Mouse (Mus musculus) limb, embryonic 12.5 days (tissue): ENCODE measurements around the gene Gm20716. TPM values are rescaled to one million over a fixed set of nuclear protein-coding genes. Genes with fewer than 3 reads are reported as not detected.

Source experiments
- ATAC-seq: fragments of 200-750 bp; cut with Nextera tagmentation; 2 replicates; pipeline ENCODE4 v1.8.0; 2017; ENCODE audit warnings: low read depth, moderate TSS enrichment; ENCODE audit not compliant: insufficient number of reproducible peaks, insufficient read depth, low FRiP score, low TSS enrichment
- H3K27ac ChIP-seq: fragments of 300-500 bp; sonication (generic); 2 replicates; pipeline ENCODE4 v1.5.1; 2016; ENCODE audit warnings: mild to moderate bottlenecking, moderate library complexity
- H3K27me3 ChIP-seq: fragments of 300-500 bp; sonication (generic); 2 replicates; pipeline ENCODE4 v1.6.1; 2016; ENCODE audit warnings: mild to moderate bottlenecking, moderate library complexity
- H3K36me3 ChIP-seq: fragments of 300-500 bp; sonication (generic); 2 replicates; pipeline ENCODE4 v1.6.1; 2016; ENCODE audit warnings: mild to moderate bottlenecking, moderate library complexity
- H3K4me1 ChIP-seq: fragments of 300-500 bp; sonication (generic); replicated peaks from 2 replicates; pipeline ENCODE4 v1.6.1; 2016
- H3K4me2 ChIP-seq: fragments of 300-500 bp; sonication (generic); 2 replicates; pipeline ENCODE4 v1.6.1; 2016; ENCODE audit warnings: mild to moderate bottlenecking, moderate library complexity
- H3K4me3 ChIP-seq: fragments of 300-500 bp; sonication (generic); replicated peaks from 2 replicates; pipeline ENCODE4 v1.5.1; 2016; ENCODE audit warnings: mild to moderate bottlenecking
- H3K9ac ChIP-seq: fragments of 300-500 bp; sonication (generic); replicated peaks from 2 replicates; pipeline ENCODE4 v1.6.1; 2016; ENCODE audit warnings: mild to moderate bottlenecking, moderate library complexity
- H3K9me3 ChIP-seq: fragments of 300-500 bp; sonication (generic); 2 replicates; pipeline ENCODE4 v1.6.1; 2016; ENCODE audit warnings: mild to moderate bottlenecking, moderate library complexity
- WGBS: fragments of 180-500 bp; shearing (Covaris S2); methylation state at CpG from one replicate; pipeline ENCODE4 v1.1.7; 2016; 5-methylcytosine and 5-hydroxymethylcytosine counted together
- polyA plus RNA-seq: library from polyadenylated mRNA; unstranded; fragments of >200 nt; fragmentation: Nextera tagmentation; extraction: Ambion mirVana; gene quantifications from 2 replicates; pipeline ENCODE4 v1.2.1, GENCODE M21; 2016

Gm20716 gene
- polyA plus RNA-seq, 1 experiment from 2014 or later, result 29.6 TPM

- 88% methylated on average over 1 of the region's 1 CpGs for WGBS
- Histone ChIP-seq H3K9me3 (0 out of 2 replicates have a peak, but pooled peaks cover 2% of the 10 kb centered on the region), H3K9ac (no peak overlapping the region), H3K36me3 (peaks cover 62% of the 10 kb centered on the region), H3K4me3 (no peak overlapping the region), H3K4me1 (peaks cover 41% of the 10 kb centered on the region), H3K27me3 (no peaks in the 10 kb centered on the region), H3K4me2 (no peak overlapping the region), H3K27ac (no peak overlapping the region)
- no peak for ATAC-seq
These were observed 31.7 kb downstream of the Gm20716 start for GRCm38 (mm10) chr2:168198421-168198820.

- WGBS, result 82% methylated on average over 2 of the region's 2 CpGs
- H3K9ac ChIP-seq, result no peak overlapping the region
- H3K36me3 ChIP-seq, result peaks cover 69% of the 10 kb centered on the region
- no peaks in the 10 kb centered on the region for H3K27me3 ChIP-seq
- no peak for ATAC-seq
- H3K4me1 ChIP-seq, result peaks cover 55% of the 10 kb centered on the region
- H3K9me3 ChIP-seq, result no peaks in the 10 kb centered on the region
- H3K27ac ChIP-seq, result no peak overlapping the region
- no peak overlapping the region for H3K4me2 ChIP-seq
- H3K4me3 ChIP-seq, result no peak overlapping the region
These were observed 34.4 kb downstream of the Gm20716 start for GRCm38 (mm10) chr2:168195721-168196120.

DNA sequence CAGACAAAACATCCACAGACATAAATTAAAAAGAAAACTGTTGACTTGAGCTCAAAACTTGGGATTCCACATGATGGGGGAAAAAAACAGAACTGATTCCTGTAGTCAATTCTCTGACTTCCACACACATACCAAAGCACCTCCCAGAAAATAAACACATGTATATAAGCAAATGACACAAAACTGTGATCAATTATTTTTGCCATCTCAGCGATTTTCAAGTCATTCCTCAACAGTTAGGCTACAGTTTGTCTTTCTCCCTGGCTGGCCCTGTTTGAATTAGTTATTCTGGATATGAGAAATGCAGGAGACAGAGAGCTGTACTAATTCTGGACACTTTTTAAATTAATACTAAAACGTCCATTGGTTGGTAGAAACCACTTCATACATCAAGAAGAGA is 36.5 kb downstream of the Gm20716 start:
- Histone ChIP-seq H3K9me3 (no peaks in the 10 kb centered on the region), H3K36me3 (peaks cover 76% of the 10 kb centered on the region), H3K9ac (no peak overlapping the region), H3K4me3 (no peak overlapping the region), H3K27me3 (no peaks in the 10 kb centered on the region), H3K27ac (no peak overlapping the region), H3K4me2 (no peak overlapping the region), H3K4me1 (peaks cover 48% of the 10 kb centered on the region)
- no peak for ATAC-seq
- WGBS, result 72% methylated on average over 2 of the region's 2 CpGs

- no peak for ATAC-seq
- peaks cover 75% of the 10 kb centered on the region for H3K36me3 ChIP-seq
- H3K4me2 ChIP-seq, result no peak overlapping the region
- no peak overlapping the region for H3K4me3 ChIP-seq
- no peak overlapping the region for H3K27ac ChIP-seq
- H3K27me3 ChIP-seq, result no peaks in the 10 kb centered on the region
- H3K4me1 ChIP-seq, result peaks cover 46% of the 10 kb centered on the region
- H3K9ac ChIP-seq, result no peak overlapping the region
- 92% methylated on average over 2 of the region's 2 CpGs for WGBS
- no peaks in the 10 kb centered on the region for H3K9me3 ChIP-seq
These were observed 38.3 kb downstream of the Gm20716 start for GRCm38 (mm10) chr2:168191856-168192255.

DNA sequence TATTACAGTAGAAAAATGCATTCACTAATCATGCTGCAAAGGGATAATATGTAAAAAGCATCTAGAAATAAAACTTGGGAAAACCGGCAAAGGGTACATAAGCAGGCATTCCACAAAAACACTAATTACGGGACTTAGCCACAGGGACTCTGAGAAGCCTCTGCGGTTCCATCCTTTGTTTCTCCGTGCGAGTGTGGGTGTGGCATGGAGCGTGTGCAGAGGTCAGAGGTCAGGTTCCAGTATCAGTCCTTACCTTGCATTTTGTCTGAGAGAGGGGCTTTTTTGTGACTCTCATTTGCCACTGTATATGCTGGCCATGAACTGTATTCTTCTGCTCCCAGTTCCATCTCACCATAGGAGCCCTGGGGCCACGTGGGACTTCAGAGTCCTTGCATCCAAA is 54.2 kb downstream of the Gm20716 start:
- Histone ChIP-seq H3K27ac (no peak overlapping the region), H3K4me2 (no peak overlapping the region), H3K4me1 (peaks cover 4% of the 10 kb centered on the region; the same call in 1 of the 2 replicates), H3K36me3 (peaks cover 53% of the 10 kb centered on the region), H3K9ac (no peak overlapping the region), H3K9me3 (no peaks in the 10 kb centered on the region), H3K27me3 (no peaks in the 10 kb centered on the region), H3K4me3 (no peak overlapping the region)
- ATAC-seq, result no peak
- WGBS, result 70% methylated on average over 7 of the region's 7 CpGs

GRCm38 (mm10) chr2:168170167-168170685 is 59.9 kb downstream of the Gm20716 start:
- peak overlapping the region; percentile 98 for H3K27ac ChIP-seq
- H3K4me1 ChIP-seq, result peaks cover 51% of the 10 kb centered on the region
- no peak overlapping the region for H3K9ac ChIP-seq
- 8% methylated on average over 13 of the region's 13 CpGs for WGBS
- H3K4me2 ChIP-seq, result peak overlapping the region; percentile 45
- H3K36me3 ChIP-seq, result peaks cover 22% of the 10 kb centered on the region; the same call in 1 of the 2 replicates
- H3K9me3 ChIP-seq, result no peaks in the 10 kb centered on the region
- no peaks in the 10 kb centered on the region for H3K27me3 ChIP-seq
- peak; percentile 7; the same call in 1 of the 2 replicates for ATAC-seq
- peak overlapping the region; percentile 9 for H3K4me3 ChIP-seq

DNA sequence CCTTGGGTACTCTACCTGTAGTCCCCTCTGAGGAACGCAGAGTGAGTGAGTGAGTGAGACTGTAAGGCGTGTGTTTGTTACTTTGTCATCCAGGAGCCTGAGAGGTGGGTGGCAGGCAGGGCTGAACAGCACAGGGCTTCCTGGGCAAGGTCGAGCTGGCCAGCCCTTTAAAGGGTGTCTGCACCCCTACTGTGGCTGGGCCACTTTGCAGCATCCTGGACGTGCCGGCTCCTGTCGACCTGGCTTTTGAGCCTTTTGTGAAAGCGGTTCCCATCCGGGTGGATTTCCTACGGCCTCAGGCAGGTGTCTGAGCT is 60.4 kb downstream of the Gm20716 start:
- WGBS, result 2% methylated on average over 9 of the region's 9 CpGs
- ATAC-seq, result no peak; the same call in 1 of the 2 replicates
- no peaks in the 10 kb centered on the region for H3K9me3 ChIP-seq
- H3K4me3 ChIP-seq, result peak overlapping the region; percentile 9
- H3K4me2 ChIP-seq, result peak overlapping the region; percentile 45
- no peaks in the 10 kb centered on the region for H3K27me3 ChIP-seq
- no peak overlapping the region for H3K9ac ChIP-seq
- peaks cover 51% of the 10 kb centered on the region for H3K4me1 ChIP-seq
- peaks cover 17% of the 10 kb centered on the region; the same call in 1 of the 2 replicates for H3K36me3 ChIP-seq
- H3K27ac ChIP-seq, result peak overlapping the region; percentile 98

DNA sequence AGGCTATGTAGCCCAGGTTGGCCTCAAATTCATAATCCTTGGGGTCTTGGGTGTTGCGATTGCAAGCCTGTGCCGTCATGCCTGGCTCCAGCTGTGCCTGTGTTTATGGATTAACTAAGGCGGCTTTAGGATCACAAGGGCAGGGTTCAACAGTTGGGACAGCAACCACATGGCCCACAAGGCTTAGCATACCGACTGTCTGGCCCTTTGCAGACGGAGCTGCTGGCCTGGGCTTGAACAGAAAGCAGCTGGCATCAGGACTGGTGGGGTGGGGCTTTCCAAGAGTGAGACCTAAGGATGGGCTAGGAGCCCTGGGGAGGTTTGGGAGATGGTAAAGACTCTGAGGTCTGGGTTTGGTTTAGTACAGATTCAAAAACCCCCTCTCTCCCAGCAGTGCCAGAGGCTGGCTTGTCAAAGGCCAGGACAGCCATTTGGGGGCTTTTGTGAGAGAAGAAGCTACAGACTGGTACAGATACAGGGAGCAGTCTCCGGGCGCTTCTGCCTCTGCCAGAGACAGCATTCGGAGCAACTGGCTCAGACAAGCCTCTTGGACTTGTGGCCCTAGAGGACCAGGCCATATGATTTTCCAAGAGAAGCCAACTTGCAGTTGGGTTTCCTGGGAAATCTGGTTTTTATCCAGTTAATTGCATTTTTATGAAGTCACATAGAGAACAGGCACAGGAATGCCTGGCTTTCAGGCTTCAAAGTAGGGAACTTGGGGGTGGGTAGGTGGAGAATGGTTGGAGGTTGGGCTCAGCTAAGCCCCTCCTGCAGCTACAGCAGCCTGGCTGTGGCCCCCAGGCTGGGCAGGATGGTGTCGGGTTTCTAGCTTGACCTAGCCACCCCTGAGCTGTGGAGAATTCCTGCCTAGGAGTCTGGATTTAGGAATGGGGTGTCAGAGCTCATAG is 61.0 kb downstream of the Gm20716 start:
- Histone ChIP-seq H3K4me2 (peak overlapping the region; percentile 45), H3K4me1 (peaks cover 51% of the 10 kb centered on the region), H3K36me3 (peaks cover 12% of the 10 kb centered on the region; the same call in 1 of the 2 replicates), H3K27me3 (no peaks in the 10 kb centered on the region), H3K27ac (peak overlapping the region; percentile 98), H3K9ac (no peak overlapping the region), H3K9me3 (no peaks in the 10 kb centered on the region), H3K4me3 (0 out of 2 replicates have a peak overlapping the region, but pooled peaks have one; percentile 9)
- ATAC-seq, result peak; percentile 89
- WGBS, result 14% methylated on average over 9 of the region's 9 CpGs

DNA sequence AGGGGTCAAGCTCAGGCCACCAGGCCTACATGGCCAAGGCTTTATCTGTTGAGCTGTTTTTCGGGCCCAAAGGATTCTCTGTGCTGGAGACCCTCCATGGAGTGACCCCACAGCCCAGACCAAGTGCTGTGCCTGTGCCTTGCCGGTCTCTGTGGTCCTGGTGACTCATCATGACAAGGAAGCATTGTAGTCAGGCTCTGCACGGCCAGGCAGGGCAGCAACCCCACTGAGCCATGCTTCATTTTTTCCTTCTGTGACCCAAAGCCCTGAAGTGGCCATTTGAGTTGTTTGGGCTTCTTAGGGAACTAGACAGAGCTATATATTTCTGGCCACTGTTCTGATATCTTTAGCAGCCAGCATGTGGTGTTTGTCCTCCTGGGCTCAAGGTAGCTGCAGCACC is 62.4 kb downstream of the Gm20716 start:
- H3K9ac ChIP-seq, result no peak overlapping the region
- ATAC-seq, result no peak
- H3K4me3 ChIP-seq, result no peak overlapping the region
- H3K36me3 ChIP-seq, result 0 out of 2 replicates have a peak, but pooled peaks cover 1% of the 10 kb centered on the region
- H3K27ac ChIP-seq, result peak overlapping the region; percentile 98
- no peak overlapping the region for H3K4me2 ChIP-seq
- 58% methylated on average over 3 of the region's 3 CpGs for WGBS
- peaks cover 51% of the 10 kb centered on the region for H3K4me1 ChIP-seq
- H3K9me3 ChIP-seq, result no peaks in the 10 kb centered on the region
- H3K27me3 ChIP-seq, result no peaks in the 10 kb centered on the region

- H3K9me3 ChIP-seq, result no peaks in the 10 kb centered on the region
- no peaks in the 10 kb centered on the region for H3K36me3 ChIP-seq
- ATAC-seq, result no peak
- peak overlapping the region; percentile 98 for H3K27ac ChIP-seq
- peaks cover 54% of the 10 kb centered on the region for H3K4me1 ChIP-seq
- H3K9ac ChIP-seq, result no peak overlapping the region
- no peak overlapping the region for H3K4me2 ChIP-seq
- 44% methylated on average over 21 of the region's 21 CpGs for WGBS
- no peak overlapping the region for H3K4me3 ChIP-seq
- H3K27me3 ChIP-seq, result no peaks in the 10 kb centered on the region
These were observed 63.3 kb downstream of the Gm20716 start for GRCm38 (mm10) chr2:168166750-168167460.

GRCm38 (mm10) chr2:168161978-168162377 is 68.2 kb downstream of the Gm20716 start:
- H3K9me3 ChIP-seq, result no peaks in the 10 kb centered on the region
- H3K27ac ChIP-seq, result peak overlapping the region; percentile 76
- peak overlapping the region; percentile 57 for H3K4me2 ChIP-seq
- WGBS, result 7% methylated on average over 14 of the region's 14 CpGs
- no peak for ATAC-seq
- peak overlapping the region; percentile 25 for H3K4me3 ChIP-seq
- no peaks in the 10 kb centered on the region for H3K36me3 ChIP-seq
- peak overlapping the region; percentile 46 for H3K9ac ChIP-seq
- peaks cover 5% of the 10 kb centered on the region; the same call in 1 of the 2 replicates for H3K27me3 ChIP-seq
- H3K4me1 ChIP-seq, result peaks cover 52% of the 10 kb centered on the region
